Mouse (Mus musculus) embryonic facial prominence, embryonic 15.5 days (tissue): ENCODE measurements around the gene Nr3c2. TPM values are rescaled to one million over a fixed set of nuclear protein-coding genes. Genes with fewer than 3 reads are reported as not detected.

ENCODE experiments used
- ATAC-seq: fragments of 200-750 bp; cut with Nextera tagmentation; 2 replicates; pipeline ENCODE4 v1.8.0; 2017; ENCODE audit warnings: low read depth, moderate TSS enrichment; ENCODE audit not compliant: insufficient number of reproducible peaks, low FRiP score, low TSS enrichment
- H3K27ac ChIP-seq: fragments of 300-500 bp; sonication (generic); replicated peaks from 2 replicates; pipeline ENCODE4 v1.5.1; 2015; ENCODE audit warnings: mild to moderate bottlenecking, inconsistent platforms
- H3K27me3 ChIP-seq: fragments of 300-500 bp; sonication (generic); 2 replicates; pipeline ENCODE4 v1.6.1; 2015; ENCODE audit warnings: inconsistent platforms
- H3K36me3 ChIP-seq: fragments of 300-500 bp; sonication (generic); 2 replicates; pipeline ENCODE4 v1.6.1; 2015; ENCODE audit warnings: mild to moderate bottlenecking, inconsistent platforms
- H3K4me1 ChIP-seq: fragments of 300-500 bp; sonication (generic); 2 replicates; pipeline ENCODE4 v1.6.1; 2015; ENCODE audit warnings: inconsistent platforms
- H3K4me2 ChIP-seq: fragments of 300-500 bp; sonication (generic); replicated peaks from 2 replicates; pipeline ENCODE4 v1.6.1; 2015; ENCODE audit warnings: mild to moderate bottlenecking, inconsistent platforms
- H3K4me3 ChIP-seq: fragments of 300-500 bp; sonication (generic); replicated peaks from 2 replicates; pipeline ENCODE4 v1.5.1; 2015; ENCODE audit warnings: mild to moderate bottlenecking, inconsistent platforms
- H3K9ac ChIP-seq: fragments of 300-500 bp; sonication (generic); 2 replicates; pipeline ENCODE4 v1.6.1; 2015; ENCODE audit warnings: inconsistent platforms
- H3K9me3 ChIP-seq: fragments of 300-500 bp; sonication (generic); replicated peaks from 2 replicates; pipeline ENCODE4 v1.6.1; 2016; ENCODE audit warnings: inconsistent platforms
- WGBS: fragments of 180-500 bp; shearing (Covaris S2); methylation state at CpG from one replicate; pipeline ENCODE4 v1.1.7; 2015; 5-methylcytosine and 5-hydroxymethylcytosine counted together
- polyA plus RNA-seq: library from polyadenylated mRNA; unstranded; fragments of >200 nt; fragmentation: Nextera tagmentation; extraction: Ambion mirVana; gene quantifications from 2 replicates; pipeline ENCODE4 v1.2.1, GENCODE M21; 2015

The Nr3c2 gene
- polyA plus RNA-seq, 1 experiment from 2014 or later = 5.8 TPM

GRCm38 (mm10) chr8:77282605-77283236 is 383.5 kb downstream of the Nr3c2 start:
- Histone ChIP-seq H3K36me3 (no peaks in the 10 kb centered on the region), H3K27ac (no peak overlapping the region), H3K27me3 (no peaks in the 10 kb centered on the region), H3K4me2 (no peak overlapping the region), H3K9me3 (no peaks in the 10 kb centered on the region), H3K4me1 (peaks cover 8% of the 10 kb centered on the region), H3K9ac (no peak overlapping the region), H3K4me3 (no peak overlapping the region)
- WGBS = 81% methylated on average over 7 of the region's 7 CpGs
- ATAC-seq = no peak

GRCm38 (mm10) chr8:77284473-77284872 is 385.2 kb downstream of the Nr3c2 start:
- Histone ChIP-seq H3K4me3 (no peak overlapping the region), H3K27ac (no peak overlapping the region), H3K36me3 (no peaks in the 10 kb centered on the region), H3K4me1 (peaks cover 8% of the 10 kb centered on the region), H3K9me3 (no peaks in the 10 kb centered on the region), H3K4me2 (no peak overlapping the region), H3K27me3 (no peaks in the 10 kb centered on the region), H3K9ac (no peak overlapping the region)
- no peak for ATAC-seq
- WGBS = 78% methylated on average over 3 of the region's 3 CpGs

DNA sequence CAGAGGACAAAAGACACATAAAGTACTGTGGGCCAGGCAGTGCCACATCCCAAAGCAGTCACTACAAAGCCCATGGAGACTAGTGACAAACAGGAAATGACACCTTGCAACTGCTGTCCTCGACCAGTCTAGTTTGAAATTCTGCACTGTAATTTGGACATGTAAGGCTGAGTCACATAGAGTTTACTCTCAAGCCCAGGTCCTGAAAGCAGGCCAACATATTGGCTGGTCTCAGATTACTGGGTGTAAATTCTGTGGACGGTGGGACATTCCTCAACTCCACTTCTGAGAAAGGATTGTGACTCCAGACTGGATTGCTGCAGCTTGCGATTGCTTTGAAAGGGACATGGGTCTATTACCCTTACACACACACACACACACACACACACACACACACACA is 388.8 kb downstream of the Nr3c2 start:
- no peak for ATAC-seq
- no peaks in the 10 kb centered on the region for H3K9me3 ChIP-seq

DNA sequence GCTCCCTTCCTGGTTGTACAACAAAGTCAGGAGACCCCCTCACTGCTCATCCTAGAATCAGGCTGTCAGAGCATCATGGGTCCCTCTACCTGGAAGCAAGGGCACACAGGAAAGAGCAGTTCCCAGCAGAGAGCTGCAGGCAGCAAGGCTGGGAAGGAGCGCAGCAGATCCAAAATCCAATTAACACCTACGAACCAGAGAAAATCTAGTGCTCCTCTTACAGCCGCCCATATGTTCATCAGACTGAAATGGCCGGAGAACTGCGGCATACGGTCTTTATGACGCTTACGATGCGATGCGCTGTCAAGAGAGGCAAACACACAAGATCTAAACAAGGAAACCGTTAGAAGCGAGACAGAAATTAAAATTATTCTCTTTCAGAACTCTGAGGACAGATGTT is 389.2 kb downstream of the Nr3c2 start:
- H3K27ac ChIP-seq = no peak overlapping the region
- H3K9me3 ChIP-seq = no peaks in the 10 kb centered on the region
- peaks cover 1% of the 10 kb centered on the region; the same call in 1 of the 2 replicates for H3K4me1 ChIP-seq
- no peaks in the 10 kb centered on the region for H3K36me3 ChIP-seq
- WGBS = 91% methylated on average over 12 of the region's 12 CpGs
- no peak overlapping the region for H3K9ac ChIP-seq
- H3K27me3 ChIP-seq = no peaks in the 10 kb centered on the region
- ATAC-seq = no peak
- H3K4me3 ChIP-seq = no peak overlapping the region
- H3K4me2 ChIP-seq = no peak overlapping the region

More for the DNA sequence above, 388.8 kb downstream of the Nr3c2 start:
- Histone ChIP-seq H3K4me2 (no peak overlapping the region), H3K27ac (no peak overlapping the region), H3K4me3 (no peak overlapping the region), H3K9ac (no peak overlapping the region), H3K36me3 (no peaks in the 10 kb centered on the region), H3K27me3 (no peaks in the 10 kb centered on the region), H3K4me1 (peaks cover 3% of the 10 kb centered on the region; the same call in 1 of the 2 replicates)
- WGBS = 41% methylated on average over 3 of the region's 3 CpGs

DNA sequence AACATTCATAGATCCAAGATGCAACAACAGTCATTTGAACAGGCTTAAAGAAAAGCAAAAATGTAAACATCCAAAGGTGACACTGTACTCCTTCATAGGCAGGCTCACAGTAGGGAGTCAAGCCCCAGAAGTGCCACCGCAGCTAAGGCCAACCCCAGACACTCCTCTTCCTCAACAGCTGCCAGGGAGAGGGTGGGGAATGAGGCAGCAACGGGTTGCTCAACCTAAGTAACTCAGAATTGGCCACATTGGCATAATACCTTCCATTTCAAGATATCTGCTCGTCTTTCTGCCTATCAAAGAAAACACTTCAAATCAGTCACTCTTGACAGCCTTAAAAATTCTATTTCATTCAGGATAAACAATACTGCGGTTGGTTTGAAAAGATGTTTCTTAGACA is 392.9 kb downstream of the Nr3c2 start:
- no peaks in the 10 kb centered on the region for H3K4me1 ChIP-seq
- no peak overlapping the region for H3K27ac ChIP-seq
- no peak overlapping the region for H3K9ac ChIP-seq
- no peak overlapping the region for H3K4me3 ChIP-seq
- no peaks in the 10 kb centered on the region for H3K9me3 ChIP-seq
- no peak overlapping the region for H3K4me2 ChIP-seq
- no peak for ATAC-seq
- peaks cover 7% of the 10 kb centered on the region; the same call in 1 of the 2 replicates for H3K36me3 ChIP-seq
- 77% methylated on average over 4 of the region's 4 CpGs for WGBS
- H3K27me3 ChIP-seq = no peaks in the 10 kb centered on the region

DNA sequence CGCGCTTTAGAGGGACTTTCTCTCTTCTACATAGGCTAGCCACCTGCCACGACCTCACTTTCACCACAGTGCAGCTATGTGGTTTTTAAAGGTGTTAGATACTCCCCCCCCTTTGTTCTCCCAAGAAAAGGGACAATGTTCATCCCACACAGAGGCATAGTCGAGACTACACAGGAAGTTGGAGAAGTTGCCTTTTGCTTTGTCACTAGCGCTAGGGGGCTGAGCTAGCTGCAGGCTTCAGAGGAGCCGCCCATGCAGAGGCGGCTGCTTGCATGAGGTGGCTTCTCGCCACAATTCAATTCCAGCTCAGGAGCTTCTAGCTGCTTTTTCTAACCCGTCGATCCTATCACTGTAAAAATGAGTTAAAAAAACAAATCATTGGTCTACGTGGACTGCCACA is 393.4 kb downstream of the Nr3c2 start:
- Histone ChIP-seq H3K27me3 (no peaks in the 10 kb centered on the region), H3K4me2 (no peak overlapping the region), H3K4me3 (no peak overlapping the region), H3K9me3 (no peaks in the 10 kb centered on the region), H3K4me1 (no peaks in the 10 kb centered on the region), H3K36me3 (peaks cover 11% of the 10 kb centered on the region; the same call in 1 of the 2 replicates), H3K9ac (no peak overlapping the region), H3K27ac (no peak overlapping the region)
- no peak for ATAC-seq
- 79% methylated on average over 11 of the region's 11 CpGs for WGBS

GRCm38 (mm10) chr8:77294599-77294998 is 395.4 kb downstream of the Nr3c2 start:
- no peaks in the 10 kb centered on the region for H3K9me3 ChIP-seq
- no peak for ATAC-seq
- no peaks in the 10 kb centered on the region for H3K4me1 ChIP-seq
- H3K36me3 ChIP-seq = peaks cover 11% of the 10 kb centered on the region; the same call in 1 of the 2 replicates
- no peak overlapping the region for H3K9ac ChIP-seq
- no peak overlapping the region for H3K27ac ChIP-seq
- H3K27me3 ChIP-seq = no peaks in the 10 kb centered on the region
- H3K4me2 ChIP-seq = no peak overlapping the region
- WGBS = 79% methylated on average over 11 of the region's 11 CpGs
- H3K4me3 ChIP-seq = no peak overlapping the region
